Mouse (Mus musculus) kidney, postnatal 0 days (tissue): Measurements from ENCODE around the gene Sntb2. TPM values are rescaled to one million over a fixed set of nuclear protein-coding genes. Genes with fewer than 3 reads are reported as not detected.
A peak's percentile ranks its signal among the peaks of the same experiment; 100 is the strongest.

ENCODE experiments used
- ATAC-seq: fragments of 200-750 bp; cut with Nextera tagmentation; replicated peaks from 2 replicates; pipeline ENCODE4 v1.8.0; 2017; ENCODE audit warnings: low read depth, moderate number of reproducible peaks, moderate TSS enrichment, moderate library complexity; ENCODE audit not compliant: low FRiP score
- DNase-seq: peaks from one replicate; pipeline ENCODE4 v3.0.0-alpha.2; 2016; ENCODE audit warnings: low spot score
- H3K27ac ChIP-seq: fragments of 300-500 bp; sonication (generic); 2 replicates; pipeline ENCODE4 v1.5.1; 2014; ENCODE audit warnings: mild to moderate bottlenecking
- H3K27me3 ChIP-seq: fragments of 300-500 bp; sonication (generic); 2 replicates; pipeline ENCODE4 v1.6.1; 2014; ENCODE audit warnings: low read length, mixed read lengths; ENCODE audit not compliant: insufficient read depth
- H3K36me3 ChIP-seq: fragments of 300-500 bp; sonication (generic); 2 replicates; pipeline ENCODE4 v1.6.1; 2014; ENCODE audit warnings: low read length, mixed read lengths; ENCODE audit not compliant: insufficient read depth
- H3K4me1 ChIP-seq: fragments of 300-500 bp; sonication (generic); replicated peaks from 2 replicates; pipeline ENCODE4 v1.6.1; 2014; ENCODE audit warnings: antibody characterized with exemption, low read length, mixed read lengths; ENCODE audit not compliant: insufficient read depth
- H3K4me2 ChIP-seq: fragments of 300-500 bp; sonication (generic); 2 replicates; pipeline ENCODE4 v1.6.1; 2014; ENCODE audit warnings: mild to moderate bottlenecking, low read length, moderate library complexity, mixed read lengths
- H3K4me3 ChIP-seq: fragments of 300-500 bp; sonication (generic); replicated peaks from 2 replicates; pipeline ENCODE4 v1.5.1; 2014; ENCODE audit warnings: low read depth, low read length
- H3K9ac ChIP-seq: fragments of 300-500 bp; sonication (generic); 2 replicates; pipeline ENCODE4 v1.6.1; 2014; ENCODE audit warnings: low read depth, low read length
- H3K9me3 ChIP-seq: fragments of 300-500 bp; sonication (generic); replicated peaks from 2 replicates; pipeline ENCODE4 v1.6.1; 2016; ENCODE audit warnings: low read length, inconsistent platforms, mixed read lengths
- CTCF ChIP-seq: IDR thresholded peaks from 2 replicates; pipeline ENCODE4 v1.5.1; 2016; ENCODE audit warnings: antibody characterized with exemption, low read depth, mild to moderate bottlenecking, moderate library complexity
- WGBS: fragments of 180-500 bp; shearing (Covaris S2); extraction: QIAGEN DNeasy Blood & Tissue Kit; methylation state at CpG from one replicate; pipeline ENCODE4 v1.1.7; 2014; 5-methylcytosine and 5-hydroxymethylcytosine counted together
- polyA plus RNA-seq: library from polyadenylated mRNA; unstranded; fragments of >200 nt; fragmentation: Nextera tagmentation; extraction: Ambion mirVana; gene quantifications from 2 replicates; pipeline ENCODE4 v1.2.1, GENCODE M21; 2015

The Sntb2 gene
- polyA plus RNA-seq, 1 experiment from 2014 or later: 10.5 TPM

- Histone ChIP-seq H3K9ac (peak within 1 kb of the TSS; percentile 96), H3K4me3 (peak within 1 kb of the TSS; percentile 65), H3K4me1 (peaks cover 10% of the 10 kb centered on the region; the same call in 1 of the 2 replicates), H3K36me3 (peaks cover 12% of the 10 kb centered on the region; the same call in 1 of the 2 replicates), H3K4me2 (peak within 1 kb of the TSS; percentile 70), H3K9me3 (no peaks in the 10 kb centered on the region), H3K27me3 (no peaks in the 10 kb centered on the region), H3K27ac (peak within 1 kb of the TSS; percentile 96)
- 0% methylated on average over 57 of the region's 63 CpGs for WGBS
- DNase-seq (peak; percentile 93), ATAC-seq (peak; percentile 92)
- no peak for TF ChIP-seq CTCF
These were observed 41.9 kb upstream of the Sntb2 start, which contains the start of gene Utp4 for GRCm38 (mm10) chr8:106893481-106894156. Gene Utp4, plus strand, starts transcription at chr8:106893636.

- no peak overlapping the region for H3K27ac ChIP-seq
- H3K36me3 ChIP-seq: peaks cover 34% of the 10 kb centered on the region; the same call in 1 of the 2 replicates
- ATAC-seq (no peak), DNase-seq (no peak)
- no peaks in the 10 kb centered on the region for H3K27me3 ChIP-seq
- no peaks in the 10 kb centered on the region for H3K4me1 ChIP-seq
- H3K9ac ChIP-seq: no peak overlapping the region
- H3K4me3 ChIP-seq: no peak overlapping the region
- no peak for TF ChIP-seq CTCF
- no peaks in the 10 kb centered on the region for H3K9me3 ChIP-seq
- no peak overlapping the region for H3K4me2 ChIP-seq
- 90% methylated on average over 5 of the region's 5 CpGs for WGBS
These were observed 36.1 kb upstream of the Sntb2 start for GRCm38 (mm10) chr8:106899473-106899872.

GRCm38 (mm10) chr8:106905727-106906480, 29.6 kb upstream of the Sntb2 start:
- Histone ChIP-seq H3K27ac (no peak overlapping the region), H3K4me3 (no peak overlapping the region), H3K9ac (no peak overlapping the region), H3K4me1 (no peaks in the 10 kb centered on the region), H3K36me3 (peaks cover 50% of the 10 kb centered on the region), H3K27me3 (no peaks in the 10 kb centered on the region), H3K4me2 (no peak overlapping the region), H3K9me3 (no peaks in the 10 kb centered on the region)
- DNase-seq: peak; percentile 74
- TF ChIP-seq CTCF: peak; percentile 71
- no peak for ATAC-seq
- 90% methylated on average over 17 of the region's 17 CpGs for WGBS

GRCm38 (mm10) chr8:106906635-106907034, 28.9 kb upstream of the Sntb2 start:
- Histone ChIP-seq H3K36me3 (peaks cover 52% of the 10 kb centered on the region), H3K4me3 (no peak overlapping the region), H3K9ac (no peak overlapping the region), H3K4me2 (no peak overlapping the region), H3K27me3 (no peaks in the 10 kb centered on the region), H3K4me1 (no peaks in the 10 kb centered on the region), H3K9me3 (no peaks in the 10 kb centered on the region), H3K27ac (no peak overlapping the region)
- no peak for ATAC-seq
- TF ChIP-seq CTCF: no peak
- DNase-seq: no peak
- 90% methylated on average over 6 of the region's 6 CpGs for WGBS

GRCm38 (mm10) chr8:106907450-106907849, 28.1 kb upstream of the Sntb2 start:
- H3K9ac ChIP-seq: no peak overlapping the region
- WGBS: 79% methylated on average over 6 of the region's 6 CpGs
- H3K27me3 ChIP-seq: no peaks in the 10 kb centered on the region
- H3K4me1 ChIP-seq: no peaks in the 10 kb centered on the region
- H3K4me2 ChIP-seq: no peak overlapping the region
- H3K9me3 ChIP-seq: no peaks in the 10 kb centered on the region
- no peak overlapping the region for H3K27ac ChIP-seq
- no peak overlapping the region for H3K4me3 ChIP-seq
- H3K36me3 ChIP-seq: peaks cover 57% of the 10 kb centered on the region
- TF ChIP-seq CTCF: no peak
- DNase-seq (no peak), ATAC-seq (no peak)

- Histone ChIP-seq H3K4me3 (no peak overlapping the region), H3K9me3 (no peaks in the 10 kb centered on the region), H3K9ac (no peak overlapping the region), H3K27me3 (no peaks in the 10 kb centered on the region), H3K27ac (no peak overlapping the region), H3K36me3 (peaks cover 59% of the 10 kb centered on the region), H3K4me2 (no peak overlapping the region), H3K4me1 (no peaks in the 10 kb centered on the region)
- no peak for TF ChIP-seq CTCF
- DNase-seq (no peak), ATAC-seq (no peak)
- 66% methylated on average over 7 of the region's 7 CpGs for WGBS
These were observed 27.3 kb upstream of the Sntb2 start for GRCm38 (mm10) chr8:106908291-106908690.
